Mouse (Mus musculus) CH12.LX (cell line): ENCODE measurements around the gene Rnf13. TPM values are rescaled to one million over a fixed set of nuclear protein-coding genes. Genes with fewer than 3 reads are reported as not detected.
A peak's percentile ranks its signal among the peaks of the same experiment; 100 is the strongest.

Experiments used
- DNase-seq: peaks from one replicate; pipeline ENCODE4 v3.0.0-alpha.2; 2013; ENCODE audit errors: extremely low read depth
- H3K27ac ChIP-seq: 2 replicates; pipeline ENCODE4 v1.5.1; 2012; ENCODE audit warnings: low read depth, mild to moderate bottlenecking, control low read depth, moderate library complexity; ENCODE audit not compliant: insufficient read depth
- H3K27me3 ChIP-seq: replicated peaks from 2 replicates; pipeline ENCODE3; 2012; ENCODE audit warnings: inconsistent platforms
- H3K36me3 ChIP-seq, 2 experiments: replicated peaks in 1 of 2; 2 replicates each; pipeline versions ENCODE3 to v1.6.1; 2012; ENCODE audit warnings: inconsistent platforms in 1 of 2, low read length in 1 of 2, mild to moderate bottlenecking in 1 of 2, mixed read lengths in 1 of 2, moderate library complexity in 1 of 2; ENCODE audit not compliant: control insufficient read depth in 1 of 2, insufficient read depth in 1 of 2
- H3K4me1 ChIP-seq, 2 experiments: 2 replicates each; pipeline ENCODE4 v1.6.1; 2012; ENCODE audit warnings: inconsistent platforms in 1 of 2, moderate library complexity in 1 of 2; ENCODE audit not compliant: insufficient read depth in 2 of 2, control insufficient read depth in 1 of 2
- H3K4me2 ChIP-seq: 2 replicates; pipeline ENCODE4 v1.6.1; 2012; ENCODE audit warnings: low read depth, mild to moderate bottlenecking, control low read depth; ENCODE audit not compliant: poor library complexity, insufficient read depth, severe bottlenecking
- H3K4me3 ChIP-seq, 3 experiments: fragments of 150-350 bp in 1 of 3; sonication (generic) in 1 of 3; replicated peaks in 1 of 3; 2 replicates each; pipeline versions ENCODE3 to v1.5.1; 2011 to 2012; ENCODE audit warnings: low read depth in 2 of 3, low read length in 2 of 3, mild to moderate bottlenecking in 2 of 3, moderate library complexity in 2 of 3, control low read depth in 1 of 3, improper control_type of control experiment in 1 of 3, inconsistent platforms in 1 of 3, mixed read lengths in 1 of 3; ENCODE audit not compliant: poor library complexity in 1 of 3
- H3K79me2 ChIP-seq: replicated peaks from 2 replicates; pipeline ENCODE4 v1.6.1; 2012; ENCODE audit warnings: mild to moderate bottlenecking, moderate library complexity; ENCODE audit not compliant: control insufficient read depth, poor library complexity, insufficient read depth, severe bottlenecking; ENCODE audit errors: extremely low read depth
- H3K9ac ChIP-seq: 2 replicates; pipeline ENCODE4 v1.6.1; 2012; ENCODE audit warnings: low read depth, mild to moderate bottlenecking, control low read depth, moderate library complexity; ENCODE audit not compliant: insufficient read depth
- H3K9me3 ChIP-seq: replicated peaks from 2 replicates; pipeline ENCODE3; 2012; ENCODE audit warnings: low read length, inconsistent platforms, mixed read lengths
- BHLHE40 ChIP-seq: IDR thresholded peaks from 2 replicates; pipeline ENCODE4 v1.6.1; 2011; ENCODE audit warnings: mild to moderate bottlenecking, low read depth, low read length, improper control_type of control experiment
- CHD2 ChIP-seq: IDR thresholded peaks from 2 replicates; pipeline ENCODE4 v1.6.1; 2011; ENCODE audit warnings: low read length, improper control_type of control experiment
- EP300 ChIP-seq: IDR thresholded peaks from 2 replicates; pipeline ENCODE4 v1.6.1; 2011; ENCODE audit warnings: low read length, improper control_type of control experiment
- ETS1 ChIP-seq: conservative IDR thresholded peaks from 2 replicates; pipeline ENCODE4 v1.6.1; 2012; ENCODE audit warnings: low read depth, mild to moderate bottlenecking, inconsistent platforms, low read length, improper control_type of control experiment, moderate library complexity
- GABPA ChIP-seq: IDR thresholded peaks from 2 replicates; pipeline ENCODE4 v1.6.1; 2012; ENCODE audit warnings: low read depth, low read length, improper control_type of control experiment, inconsistent platforms; ENCODE audit not compliant: insufficient replicate concordance
- HCFC1 ChIP-seq: IDR thresholded peaks from 2 replicates; pipeline ENCODE4 v1.6.1; 2012; ENCODE audit warnings: low read depth, mild to moderate bottlenecking, inconsistent platforms, low read length, improper control_type of control experiment
- IRF4 ChIP-seq: IDR thresholded peaks from 2 replicates; pipeline ENCODE4 v1.6.1; 2014; ENCODE audit warnings: low read depth, mild to moderate bottlenecking, inconsistent platforms, low read length, improper control_type of control experiment
- JUN ChIP-seq: IDR thresholded peaks from 2 replicates; pipeline ENCODE4 v1.6.1; 2011; ENCODE audit warnings: low read depth, mild to moderate bottlenecking, low read length, improper control_type of control experiment, moderate library complexity; ENCODE audit not compliant: insufficient read depth
- JUND ChIP-seq: conservative IDR thresholded peaks from 2 replicates; pipeline ENCODE4 v1.6.1; 2011; ENCODE audit warnings: low read depth, low read length, improper control_type of control experiment
- MAFK ChIP-seq: IDR thresholded peaks from 2 replicates; pipeline ENCODE4 v1.6.1; 2011; ENCODE audit warnings: low read length, improper control_type of control experiment; ENCODE audit not compliant: insufficient replicate concordance
- MXI1 ChIP-seq: IDR thresholded peaks from 2 replicates; pipeline ENCODE4 v1.6.1; 2011; ENCODE audit warnings: mild to moderate bottlenecking, low read depth, low read length, improper control_type of control experiment
- MYC ChIP-seq: IDR thresholded peaks from 2 replicates; pipeline ENCODE4 v1.6.1; 2011; ENCODE audit warnings: low read depth, mild to moderate bottlenecking, improper control_type of control experiment, low read length
- NELFE ChIP-seq: IDR thresholded peaks from 2 replicates; pipeline ENCODE4 v1.6.1; 2011; ENCODE audit warnings: low read depth, low read length, improper control_type of control experiment
- NRF1 ChIP-seq: IDR thresholded peaks from 2 replicates; pipeline ENCODE4 v1.6.1; 2014; ENCODE audit warnings: low read depth, mild to moderate bottlenecking, inconsistent platforms, low read length, improper control_type of control experiment, moderate library complexity
- PAX5 ChIP-seq: IDR thresholded peaks from 2 replicates; pipeline ENCODE4 v1.6.1; 2012; ENCODE audit warnings: low read length, inconsistent platforms, mixed read lengths
- POLR2A ChIP-seq: IDR thresholded peaks from 2 replicates; pipeline ENCODE4 v1.6.1; 2011; ENCODE audit warnings: low read depth, mild to moderate bottlenecking, improper control_type of control experiment, low read length
- RAD21 ChIP-seq: IDR thresholded peaks from 2 replicates; pipeline ENCODE4 v1.6.1; 2011; ENCODE audit warnings: low read depth, mild to moderate bottlenecking, low read length, improper control_type of control experiment, moderate library complexity
- RCOR1 ChIP-seq: conservative IDR thresholded peaks from 2 replicates; pipeline ENCODE4 v1.6.1; 2012; ENCODE audit warnings: low read depth, mild to moderate bottlenecking, inconsistent platforms, low read length, improper control_type of control experiment
- SMC3 ChIP-seq: IDR thresholded peaks from 2 replicates; pipeline ENCODE4 v1.6.1; 2011; ENCODE audit warnings: low read depth, low read length, improper control_type of control experiment
- TCF12 ChIP-seq: IDR thresholded peaks from 2 replicates; pipeline ENCODE4 v1.6.1; 2014; ENCODE audit warnings: low read depth, mild to moderate bottlenecking, inconsistent platforms, low read length, improper control_type of control experiment
- UBTF ChIP-seq: IDR thresholded peaks from 2 replicates; pipeline ENCODE4 v1.6.1; 2012; ENCODE audit warnings: low read depth, mild to moderate bottlenecking, inconsistent platforms, low read length, improper control_type of control experiment, moderate library complexity
- USF1 ChIP-seq: IDR thresholded peaks from 2 replicates; pipeline ENCODE4 v1.6.1; 2014; ENCODE audit warnings: low read depth, mild to moderate bottlenecking, inconsistent platforms, low read length, improper control_type of control experiment
- USF2 ChIP-seq: conservative IDR thresholded peaks from 2 replicates; pipeline ENCODE4 v1.6.1; 2011; ENCODE audit warnings: low read depth, low read length, improper control_type of control experiment
- ZC3H11A ChIP-seq: IDR thresholded peaks from 2 replicates; pipeline ENCODE4 v1.6.1; 2012; ENCODE audit warnings: low read depth, mild to moderate bottlenecking, inconsistent platforms, low read length, improper control_type of control experiment
- ZKSCAN1 ChIP-seq: IDR thresholded peaks from 2 replicates; pipeline ENCODE4 v1.6.1; 2012; ENCODE audit warnings: low read depth, inconsistent platforms, low read length, improper control_type of control experiment, borderline replicate concordance
- ZMIZ1 ChIP-seq: IDR thresholded peaks from 2 replicates; pipeline ENCODE4 v1.6.1; 2012; ENCODE audit warnings: low read depth, mild to moderate bottlenecking, inconsistent platforms, low read length, improper control_type of control experiment
- dilution Hi-C: fragments of 300-500 bp; cut with MboI; formaldehyde crosslinking; loops from 2 replicates; pipeline ENCODE4 v1.14.3; 2020; ENCODE audit warnings: low sequenced_read_pairs; ENCODE audit not compliant: extremely low pct_unique_long_range_greater_than_20kb, extremely low pct_ligation_motif_present
- in situ Hi-C: fragments of 300-500 bp; cut with MboI; formaldehyde crosslinking; loops from 3 replicates; pipeline ENCODE4 v1.14.3; 2019; ENCODE audit warnings: low sequenced_read_pairs, low pct_ligation_motif_present, low pct_unique_long_range_greater_than_20kb, mixed read lengths
- polyA plus RNA-seq: library from polyadenylated mRNA; unstranded; fragments of >175 nt; gene quantifications from 2 replicates; pipeline ENCODE4 v1.2.1, GENCODE M21; 2012; ENCODE audit warnings: low read depth; ENCODE audit not compliant: insufficient read length
- total RNA-seq, 2 experiments: library from RNA; depleted of rRNA; stranded (reverse); fragments of 300-350 nt in 1 of 2; fragments of >200 nt in 1 of 2; gene quantifications; 2 replicates each; pipeline ENCODE4 v1.2.3; 2012 to 2014

The Rnf13 gene
- total and polyA plus RNA-seq, 3 experiments: 16.2 to 45.2 (median 23.3) TPM

- Histone ChIP-seq H3K4me3 (no peak within 1 kb of the TSS), H3K27ac (no peak within 1 kb of the TSS), H3K36me3 (no peaks in the 10 kb centered on the region), H3K9me3 (no peaks in the 10 kb centered on the region), H3K4me2 (peak within 1 kb of the TSS; percentile 94), H3K27me3 (no peaks in the 10 kb centered on the region), H3K9ac (no peak within 1 kb of the TSS), H3K4me1 (peaks cover 9 to 67% of the 10 kb centered on the region in 2 experiments), H3K79me2 (no peaks in the 10 kb centered on the region)
- no peak for DNase-seq
- dilution Hi-C loops: no loop called here
- in situ Hi-C loops: no loop called here
- no peak for TF ChIP-seq USF1
- no peak for TF ChIP-seq POLR2A
- TF ChIP-seq JUND: no peak
- TF ChIP-seq GABPA: no peak
- no peak for TF ChIP-seq MAFK
- no peak for TF ChIP-seq HCFC1
- no peak for TF ChIP-seq UBTF
- no peak for TF ChIP-seq ZC3H11A
- no peak for TF ChIP-seq MXI1
- TF ChIP-seq RCOR1: no peak
Measured at GRCm38 (mm10) chr3:57692719-57693118, 43.1 kb upstream of the Rnf13 start, which contains the start of gene Ankub1. TSS of gene Ankub1 (minus strand) at chr3:57692799.

- no peak overlapping the region for H3K27ac ChIP-seq
- H3K4me3 ChIP-seq: no peak overlapping the region
- DNase-seq: peak; percentile 68
Measured at GRCm38 (mm10) chr3:57696249-57696648, 39.6 kb upstream of the Rnf13 start.

More at GRCm38 (mm10) chr3:57696249-57696648, 39.6 kb upstream of the Rnf13 start:
- Histone ChIP-seq H3K36me3 (no peaks in the 10 kb centered on the region), H3K9ac (no peak overlapping the region), H3K9me3 (no peaks in the 10 kb centered on the region), H3K79me2 (no peaks in the 10 kb centered on the region), H3K4me2 (peak overlapping the region; percentile 35; the same call in 1 of the 2 replicates), H3K27me3 (no peaks in the 10 kb centered on the region), H3K4me1 (peaks cover 9 to 57% of the 10 kb centered on the region in 2 experiments)
- TF ChIP-seq MYC (0 out of 2 replicates have a peak, but pooled peaks have one; percentile 37), RCOR1 (peak; percentile 76; the same call in 1 of the 2 replicates), PAX5 (no peak), SMC3 (no peak), EP300 (peak; percentile 97), POLR2A (no peak), JUND (peak; percentile 86), IRF4 (peak; percentile 97), CHD2 (peak; percentile 35; the same call in 1 of the 2 replicates), BHLHE40 (peak; percentile 51; the same call in 1 of the 2 replicates), ZMIZ1 (no peak), NELFE (no peak), USF2 (no peak), JUN (peak; percentile 70), TCF12 (peak; percentile 42; the same call in 1 of the 2 replicates), NRF1 (no peak), RAD21 (no peak), ETS1 (0 out of 2 replicates have a peak, but pooled peaks have one; percentile 16), ZKSCAN1 (no peak), MAFK (no peak)
- dilution Hi-C loops: no loop called here
- in situ Hi-C loops: no loop called here
